Mouse (Mus musculus): ENCODE results near the gene Nfam1. TPM values are rescaled to one million over a fixed set of nuclear protein-coding genes. Genes with fewer than 3 reads are reported as not detected.

Nfam1 gene
- polyA plus RNA-seq, 1 experiment, result 1.5 TPM

DNA sequence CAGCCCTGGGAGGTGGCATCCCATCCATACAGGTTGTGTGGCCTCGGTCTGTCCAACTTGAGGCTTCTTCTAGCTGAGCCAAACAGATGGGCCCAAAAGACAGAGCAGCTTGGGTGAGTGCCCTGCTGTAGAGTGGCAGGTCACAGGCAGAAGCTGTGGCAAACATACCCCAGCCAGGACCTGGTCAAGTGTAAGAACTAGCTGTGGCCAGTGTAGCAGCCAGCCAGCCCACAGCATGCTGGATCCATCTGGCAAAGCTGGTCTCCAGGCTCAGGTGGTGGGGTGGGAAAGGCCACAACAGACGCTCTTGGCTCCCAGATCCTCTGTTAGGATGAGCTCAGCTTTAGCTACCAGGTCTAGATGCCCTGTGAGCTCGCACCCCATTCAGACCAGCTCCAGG lies 76.8 kb downstream of the Nfam1 start:
- H3K27ac ChIP-seq (ENCODE audit: control insufficient read depth, insufficient read depth, low read depth, low read length), result no peak overlapping the region
- TF ChIP-seq CTCF (IDR thresholded peaks at IDR 0.05; ENCODE audit: control insufficient read depth, insufficient read depth, insufficient replicate concordance, low read depth, low read length) (no peak), POLR2A (IDR thresholded peaks at IDR 0.05; ENCODE audit: control insufficient read depth, low read depth, low read length) (no peak)
- peaks cover 5% of the 10 kb centered on the region; the same call in 1 of the 2 replicates for H3K4me1 ChIP-seq (ENCODE audit: control insufficient read depth, insufficient read depth, low read length)
- H3K4me3 ChIP-seq (ENCODE audit: control insufficient read depth, low read depth, low read length), result no peak overlapping the region
- no peaks in the 10 kb centered on the region for H3K36me3 ChIP-seq (ENCODE audit: control insufficient read depth, insufficient read depth, low read length)
- H3K27me3 ChIP-seq (ENCODE audit: control insufficient read depth, insufficient read depth, low read length), result no peaks in the 10 kb centered on the region

DNA sequence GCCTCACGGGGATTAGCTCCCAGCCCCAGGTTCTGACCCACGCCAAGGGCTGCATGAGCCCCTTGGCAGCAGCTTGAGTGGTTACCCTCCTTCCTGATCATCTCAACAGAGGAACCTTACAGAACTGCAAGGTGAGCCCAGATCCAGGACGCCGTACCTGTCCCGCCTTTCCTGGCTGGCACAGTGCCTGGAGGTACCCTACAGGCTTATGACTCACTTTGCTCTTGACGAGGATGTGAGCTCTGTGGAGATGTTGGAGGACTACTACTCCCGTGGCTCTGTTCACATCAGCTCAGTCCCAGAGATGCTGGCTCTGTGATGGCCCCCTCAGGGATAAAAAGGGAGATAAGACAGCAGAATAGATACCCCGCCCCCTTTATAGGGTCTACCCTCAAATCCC lies 77.8 kb downstream of the Nfam1 start:
- H3K4me1 ChIP-seq (ENCODE audit: control insufficient read depth, insufficient read depth, low read length), result no peaks in the 10 kb centered on the region
- no peaks in the 10 kb centered on the region for H3K36me3 ChIP-seq (ENCODE audit: control insufficient read depth, insufficient read depth, low read length)
- no peak for TF ChIP-seq POLR2A (IDR thresholded peaks at IDR 0.05; ENCODE audit: control insufficient read depth, low read depth, low read length)
- no peaks in the 10 kb centered on the region for H3K27me3 ChIP-seq (ENCODE audit: control insufficient read depth, insufficient read depth, low read length)
- H3K27ac ChIP-seq (ENCODE audit: control insufficient read depth, insufficient read depth, low read depth, low read length), result no peak overlapping the region
- H3K4me3 ChIP-seq (ENCODE audit: control insufficient read depth, low read depth, low read length), result no peak overlapping the region

DNA sequence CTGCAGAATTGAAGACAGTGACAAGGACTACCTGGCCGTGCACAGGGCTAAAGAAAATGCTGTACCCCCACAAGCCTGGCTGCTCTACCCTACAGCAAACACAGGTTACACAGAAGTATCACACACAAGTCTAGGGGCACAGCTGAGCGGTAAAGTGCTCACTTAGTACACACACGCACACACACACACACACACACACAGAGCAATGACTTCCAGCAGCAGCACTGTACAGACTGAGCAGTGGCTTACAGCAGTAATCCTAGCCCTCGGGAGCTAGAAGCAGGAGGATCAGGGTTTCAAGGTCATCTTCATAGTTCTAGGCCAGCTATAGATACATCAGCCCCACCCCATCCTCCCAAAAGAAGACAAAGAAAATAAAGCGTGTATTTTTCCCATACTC lies 79.1 kb downstream of the Nfam1 start:
- Histone ChIP-seq H3K4me1 (ENCODE audit: control insufficient read depth, insufficient read depth, low read length) (no peaks in the 10 kb centered on the region), H3K36me3 (ENCODE audit: control insufficient read depth, insufficient read depth, low read length) (no peaks in the 10 kb centered on the region), H3K27ac (ENCODE audit: control insufficient read depth, insufficient read depth, low read depth, low read length) (no peak overlapping the region), H3K4me3 (ENCODE audit: control insufficient read depth, low read depth, low read length) (no peak overlapping the region), H3K27me3 (ENCODE audit: control insufficient read depth, insufficient read depth, low read length) (no peaks in the 10 kb centered on the region)
- TF ChIP-seq POLR2A (IDR thresholded peaks at IDR 0.05; ENCODE audit: control insufficient read depth, low read depth, low read length) (no peak), CTCF (IDR thresholded peaks at IDR 0.05; ENCODE audit: control insufficient read depth, insufficient read depth, insufficient replicate concordance, low read depth, low read length) (no peak)

DNA sequence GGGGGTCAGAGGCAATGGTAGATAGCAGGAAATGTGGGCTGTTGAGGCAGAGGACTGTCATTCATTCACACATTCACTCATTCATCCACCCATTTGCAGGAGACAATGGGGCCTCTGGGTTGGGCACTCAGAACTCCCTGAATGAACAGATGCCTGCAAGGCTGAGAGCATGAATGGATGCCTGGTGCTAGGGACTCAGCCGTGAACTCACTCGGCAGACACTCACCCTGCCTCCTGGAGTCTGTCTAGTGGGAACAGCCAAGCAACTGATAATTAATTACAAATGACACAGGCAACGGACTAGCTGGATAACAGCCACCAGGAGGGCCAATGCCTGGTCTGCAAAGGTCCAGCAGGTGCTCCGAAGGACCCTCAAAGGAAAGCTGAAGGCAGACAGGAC lies 80.0 kb downstream of the Nfam1 start:
- TF ChIP-seq POLR2A (IDR thresholded peaks at IDR 0.05; ENCODE audit: control insufficient read depth, low read depth, low read length), result no peak
- TF ChIP-seq CTCF (IDR thresholded peaks at IDR 0.05; ENCODE audit: control insufficient read depth, insufficient read depth, insufficient replicate concordance, low read depth, low read length), result no peak
- no peaks in the 10 kb centered on the region for H3K36me3 ChIP-seq (ENCODE audit: control insufficient read depth, insufficient read depth, low read length)
- no peak overlapping the region for H3K4me3 ChIP-seq (ENCODE audit: control insufficient read depth, low read depth, low read length)
- H3K4me1 ChIP-seq (ENCODE audit: control insufficient read depth, insufficient read depth, low read length), result no peaks in the 10 kb centered on the region
- no peak overlapping the region for H3K27ac ChIP-seq (ENCODE audit: control insufficient read depth, insufficient read depth, low read depth, low read length)
- no peaks in the 10 kb centered on the region for H3K27me3 ChIP-seq (ENCODE audit: control insufficient read depth, insufficient read depth, low read length)

DNA sequence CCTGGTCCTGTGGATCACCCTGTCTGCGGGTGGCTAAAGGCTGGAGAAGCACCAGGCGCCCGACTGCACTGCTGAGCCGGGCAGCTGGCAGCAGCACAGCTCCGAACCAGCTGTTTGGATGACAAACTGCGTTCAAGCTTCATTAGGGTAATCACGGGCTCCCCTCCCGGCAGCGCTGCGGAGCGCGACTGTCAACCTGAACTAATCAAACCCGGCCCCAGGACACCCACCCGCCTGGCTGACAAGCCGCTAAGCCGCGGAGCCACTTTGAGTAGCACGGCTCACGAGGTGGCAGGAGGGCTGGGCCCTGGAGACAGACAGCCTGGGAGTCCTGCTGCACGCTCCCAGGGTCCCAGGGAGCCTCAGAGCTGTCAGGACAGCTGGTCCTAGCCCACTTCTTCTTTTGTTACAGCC lies 80.8 kb downstream of the Nfam1 start:
- Histone ChIP-seq H3K27me3 (ENCODE audit: control insufficient read depth, insufficient read depth, low read length) (no peaks in the 10 kb centered on the region), H3K36me3 (ENCODE audit: control insufficient read depth, insufficient read depth, low read length) (no peaks in the 10 kb centered on the region), H3K27ac (ENCODE audit: control insufficient read depth, insufficient read depth, low read depth, low read length) (no peak overlapping the region), H3K4me1 (ENCODE audit: control insufficient read depth, insufficient read depth, low read length) (no peaks in the 10 kb centered on the region), H3K4me3 (ENCODE audit: control insufficient read depth, low read depth, low read length) (no peak overlapping the region)
- no peak for TF ChIP-seq CTCF (IDR thresholded peaks at IDR 0.05; ENCODE audit: control insufficient read depth, insufficient read depth, insufficient replicate concordance, low read depth, low read length)
- no peak for TF ChIP-seq POLR2A (IDR thresholded peaks at IDR 0.05; ENCODE audit: control insufficient read depth, low read depth, low read length)

DNA sequence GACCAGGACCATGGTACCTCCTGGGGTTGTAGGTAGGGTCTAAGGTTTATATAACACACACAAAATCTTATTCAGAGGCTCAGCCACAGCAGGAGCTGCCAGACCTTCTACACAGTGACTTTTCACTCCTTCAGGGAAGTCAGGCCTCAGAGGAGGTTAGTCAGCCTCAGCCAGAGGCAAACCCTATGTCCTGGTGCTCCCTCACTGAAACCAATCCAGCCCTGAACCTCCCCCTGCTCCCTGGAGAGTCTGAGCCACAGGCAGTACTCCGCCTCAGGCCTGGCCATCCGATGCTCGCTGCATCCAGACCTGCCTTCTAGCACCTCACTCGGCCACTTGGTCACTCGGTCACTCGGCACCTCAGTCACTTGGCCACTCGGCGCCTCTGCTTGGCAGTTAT lies 82.9 kb downstream of the Nfam1 start:
- H3K27me3 ChIP-seq (ENCODE audit: control insufficient read depth, insufficient read depth, low read length), result no peaks in the 10 kb centered on the region
- H3K4me1 ChIP-seq (ENCODE audit: control insufficient read depth, insufficient read depth, low read length), result no peaks in the 10 kb centered on the region
- TF ChIP-seq POLR2A (IDR thresholded peaks at IDR 0.05; ENCODE audit: control insufficient read depth, low read depth, low read length) (no peak), CTCF (IDR thresholded peaks at IDR 0.05; ENCODE audit: control insufficient read depth, insufficient read depth, insufficient replicate concordance, low read depth, low read length) (no peak)
- no peak overlapping the region for H3K4me3 ChIP-seq (ENCODE audit: control insufficient read depth, low read depth, low read length)
- H3K27ac ChIP-seq (ENCODE audit: control insufficient read depth, insufficient read depth, low read depth, low read length), result no peak overlapping the region
- H3K36me3 ChIP-seq (ENCODE audit: control insufficient read depth, insufficient read depth, low read length), result no peaks in the 10 kb centered on the region

DNA sequence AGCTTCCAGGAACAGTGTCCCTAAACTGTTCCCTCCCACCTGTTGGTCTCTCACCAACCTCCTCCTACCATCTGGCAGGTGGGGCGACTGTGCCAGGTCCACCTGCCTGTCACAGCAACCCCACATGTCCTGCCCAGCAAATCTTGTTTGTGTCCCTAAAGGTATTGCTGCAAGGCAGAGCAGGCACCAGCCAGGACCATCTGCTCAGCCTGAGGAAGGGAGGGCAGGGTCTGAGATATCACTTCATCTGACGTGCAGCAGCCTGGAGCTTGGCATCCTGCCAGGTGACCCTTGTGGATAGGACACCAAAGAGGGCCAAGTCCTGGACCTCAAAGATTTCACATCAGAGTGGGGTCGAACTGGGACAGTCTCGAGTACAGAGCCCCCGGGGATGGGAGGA lies 85.7 kb downstream of the Nfam1 start:
- TF ChIP-seq CTCF (IDR thresholded peaks at IDR 0.05; ENCODE audit: control insufficient read depth, insufficient read depth, insufficient replicate concordance, low read depth, low read length) (no peak), POLR2A (IDR thresholded peaks at IDR 0.05; ENCODE audit: control insufficient read depth, low read depth, low read length) (no peak)
- no peak overlapping the region for H3K4me3 ChIP-seq (ENCODE audit: control insufficient read depth, low read depth, low read length)
- no peak overlapping the region for H3K27ac ChIP-seq (ENCODE audit: control insufficient read depth, insufficient read depth, low read depth, low read length)
- no peaks in the 10 kb centered on the region for H3K27me3 ChIP-seq (ENCODE audit: control insufficient read depth, insufficient read depth, low read length)
- H3K4me1 ChIP-seq (ENCODE audit: control insufficient read depth, insufficient read depth, low read length), result no peaks in the 10 kb centered on the region
- no peaks in the 10 kb centered on the region for H3K36me3 ChIP-seq (ENCODE audit: control insufficient read depth, insufficient read depth, low read length)

Measured in testis, adult 2 months (tissue).